Mouse (Mus musculus) hindbrain, embryonic 11.5 days (tissue): ENCODE data around the gene Gm26602. TPM values are rescaled to one million over a fixed set of nuclear protein-coding genes. Genes with fewer than 3 reads are reported as not detected.

ENCODE experiments used
- ATAC-seq: fragments of 200-750 bp; cut with Nextera tagmentation; 2 replicates; pipeline ENCODE4 v1.8.0; 2017; ENCODE audit warnings: mild to moderate bottlenecking, moderate TSS enrichment, moderate library complexity; ENCODE audit not compliant: low FRiP score
- DNase-seq: peaks from one replicate; pipeline ENCODE4 v3.0.0-alpha.2; 2015; ENCODE audit warnings: low spot score
- H3K27ac ChIP-seq: fragments of 300-500 bp; sonication (generic); 2 replicates; pipeline ENCODE4 v1.5.1; 2014; ENCODE audit warnings: mild to moderate bottlenecking, low read depth, low read length
- H3K27me3 ChIP-seq: fragments of 300-500 bp; sonication (generic); 2 replicates; pipeline ENCODE4 v1.6.1; 2014; ENCODE audit warnings: mild to moderate bottlenecking, low read length, moderate library complexity, mixed read lengths; ENCODE audit not compliant: control insufficient read depth, insufficient read depth
- H3K36me3 ChIP-seq: fragments of 300-500 bp; sonication (generic); 2 replicates; pipeline ENCODE4 v1.6.1; 2014; ENCODE audit warnings: mild to moderate bottlenecking, low read length, moderate library complexity, mixed read lengths; ENCODE audit not compliant: control insufficient read depth, insufficient read depth
- H3K4me1 ChIP-seq: fragments of 300-500 bp; sonication (generic); replicated peaks from 2 replicates; pipeline ENCODE4 v1.6.1; 2014; ENCODE audit warnings: low read length, mixed read lengths; ENCODE audit not compliant: control insufficient read depth, insufficient read depth
- H3K4me2 ChIP-seq: fragments of 300-500 bp; sonication (generic); replicated peaks from 2 replicates; pipeline ENCODE4 v1.6.1; 2014; ENCODE audit warnings: mild to moderate bottlenecking, low read depth, low read length
- H3K4me3 ChIP-seq: fragments of 300-500 bp; sonication (generic); 2 replicates; pipeline ENCODE4 v1.5.1; 2014; ENCODE audit warnings: low read depth, low read length
- H3K9ac ChIP-seq: fragments of 300-500 bp; sonication (generic); 2 replicates; pipeline ENCODE4 v1.6.1; 2014; ENCODE audit warnings: low read depth, low read length
- H3K9me3 ChIP-seq: fragments of 300-500 bp; sonication (generic); 2 replicates; pipeline ENCODE4 v1.6.1; 2016; ENCODE audit warnings: low read length; ENCODE audit not compliant: control insufficient read depth
- WGBS: fragments of 180-500 bp; shearing (Covaris S2); extraction: QIAGEN DNeasy Blood & Tissue Kit; methylation state at CpG from one replicate; pipeline ENCODE4 v1.1.7; 2014; 5-methylcytosine and 5-hydroxymethylcytosine counted together
- polyA plus RNA-seq: library from polyadenylated mRNA; unstranded; fragments of >200 nt; fragmentation: Nextera tagmentation; extraction: Ambion mirVana; gene quantifications from 2 replicates; pipeline ENCODE4 v1.2.1, GENCODE M21; 2014

Gm26602 gene
- polyA plus RNA-seq, 1 experiment from 2014 or later = 25.3 TPM

DNA sequence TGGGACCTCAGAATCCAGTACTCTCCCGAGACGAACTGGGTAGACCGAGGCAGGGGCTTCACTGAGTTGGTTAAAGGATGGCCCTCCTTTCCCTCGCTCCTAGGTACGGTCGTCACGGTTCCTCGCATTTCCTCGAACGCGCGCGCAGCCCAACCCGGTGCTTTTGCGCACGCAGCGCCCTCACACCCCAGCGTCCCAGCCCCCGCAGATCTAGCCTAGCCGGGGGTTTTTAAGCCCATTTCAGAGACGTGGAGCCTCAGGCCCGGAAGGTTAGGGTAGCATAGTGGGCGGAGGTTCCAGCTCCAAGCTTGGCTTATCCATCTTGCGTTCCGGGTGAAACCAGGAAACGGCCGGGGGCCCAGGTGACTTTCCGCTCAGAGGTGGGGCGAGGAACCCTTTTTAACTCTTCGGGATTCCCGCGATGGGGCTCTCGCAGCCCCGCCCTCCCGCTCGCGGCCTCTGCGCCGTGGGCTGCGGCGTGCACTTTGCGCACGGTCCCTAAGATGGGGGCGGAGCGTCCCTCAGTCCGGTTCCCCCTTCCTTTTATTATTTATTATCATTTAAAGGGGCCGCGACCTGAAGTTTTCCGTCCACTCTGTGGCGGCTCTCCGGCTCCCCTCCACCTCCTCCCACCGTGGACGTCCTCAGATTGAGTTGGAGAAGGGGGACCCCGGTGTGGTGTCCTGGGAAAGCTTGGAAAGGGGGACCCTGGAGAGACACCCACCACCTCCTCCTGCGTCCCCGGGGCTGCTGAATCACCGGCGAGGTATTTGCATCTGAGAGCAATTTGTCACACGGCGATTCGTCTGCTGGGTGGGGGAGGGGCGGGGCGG lies 16.1 kb downstream of the Gm26602 start, which contains the start of gene Arid3a:
Gene Arid3a, plus strand, starts transcription at position 553 of the 833 bp plus-strand sequence.
- Histone ChIP-seq H3K27me3 (peaks cover 26% of the 10 kb centered on the region), H3K36me3 (no peaks in the 10 kb centered on the region), H3K4me2 (peak within 1 kb of the TSS; percentile 94), H3K9me3 (no peaks in the 10 kb centered on the region), H3K4me1 (peaks cover 18% of the 10 kb centered on the region), H3K9ac (peak within 1 kb of the TSS; percentile 83), H3K27ac (peak within 1 kb of the TSS; percentile 89), H3K4me3 (peak within 1 kb of the TSS; percentile 82)
- whole genome bisulfite sequencing = under 1% methylated on average over 63 of the region's 63 CpGs
- ATAC-seq = peak; percentile 77
- DNase-seq = peak; percentile 95

DNA sequence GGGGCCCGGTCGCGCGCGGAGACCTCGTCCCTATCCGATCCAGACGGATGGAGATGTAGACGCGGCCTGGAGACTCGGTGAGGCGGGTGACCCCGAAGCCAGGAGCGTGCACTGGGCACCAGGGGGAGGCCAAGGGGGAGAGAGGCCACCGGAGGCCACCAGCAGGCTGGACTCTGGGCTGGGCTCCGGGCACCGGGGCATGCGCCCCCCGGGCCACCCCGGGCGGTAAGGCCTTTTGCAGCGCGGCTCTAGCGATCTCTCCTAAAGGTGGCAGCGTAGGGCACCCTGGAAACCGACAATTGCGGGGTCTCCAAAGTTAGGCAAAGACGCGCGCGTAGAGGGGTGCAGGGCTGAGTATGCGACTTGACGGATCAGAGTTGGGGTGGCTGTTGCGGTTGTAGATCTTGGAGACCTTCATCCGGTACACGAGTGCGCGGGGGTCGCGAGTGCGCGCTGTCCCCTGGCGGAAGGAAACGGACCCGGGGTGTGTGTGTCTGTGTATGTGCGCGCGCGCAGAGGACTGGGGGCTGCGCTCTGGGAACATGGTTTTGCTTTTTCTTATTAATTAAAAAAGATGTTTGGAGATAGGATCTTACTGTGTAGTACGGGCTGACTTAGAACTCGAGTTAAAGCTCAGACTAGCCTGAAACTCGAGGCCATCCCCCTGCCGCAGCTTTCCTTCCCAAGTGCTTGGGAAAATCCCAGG lies 16.8 kb downstream of the Gm26602 start:
- H3K27me3 ChIP-seq = peaks cover 18% of the 10 kb centered on the region
- peak overlapping the region; percentile 82 for H3K4me3 ChIP-seq
- no peaks in the 10 kb centered on the region for H3K36me3 ChIP-seq
- no peaks in the 10 kb centered on the region for H3K9me3 ChIP-seq
- DNase-seq (peak; percentile 77), ATAC-seq (peak; percentile 63)
- H3K9ac ChIP-seq = peak overlapping the region; percentile 83
- peak overlapping the region; percentile 94 for H3K4me2 ChIP-seq
- WGBS = under 1% methylated on average over 54 of the region's 54 CpGs
- peaks cover 22% of the 10 kb centered on the region for H3K4me1 ChIP-seq
- H3K27ac ChIP-seq = peak overlapping the region; percentile 89

DNA sequence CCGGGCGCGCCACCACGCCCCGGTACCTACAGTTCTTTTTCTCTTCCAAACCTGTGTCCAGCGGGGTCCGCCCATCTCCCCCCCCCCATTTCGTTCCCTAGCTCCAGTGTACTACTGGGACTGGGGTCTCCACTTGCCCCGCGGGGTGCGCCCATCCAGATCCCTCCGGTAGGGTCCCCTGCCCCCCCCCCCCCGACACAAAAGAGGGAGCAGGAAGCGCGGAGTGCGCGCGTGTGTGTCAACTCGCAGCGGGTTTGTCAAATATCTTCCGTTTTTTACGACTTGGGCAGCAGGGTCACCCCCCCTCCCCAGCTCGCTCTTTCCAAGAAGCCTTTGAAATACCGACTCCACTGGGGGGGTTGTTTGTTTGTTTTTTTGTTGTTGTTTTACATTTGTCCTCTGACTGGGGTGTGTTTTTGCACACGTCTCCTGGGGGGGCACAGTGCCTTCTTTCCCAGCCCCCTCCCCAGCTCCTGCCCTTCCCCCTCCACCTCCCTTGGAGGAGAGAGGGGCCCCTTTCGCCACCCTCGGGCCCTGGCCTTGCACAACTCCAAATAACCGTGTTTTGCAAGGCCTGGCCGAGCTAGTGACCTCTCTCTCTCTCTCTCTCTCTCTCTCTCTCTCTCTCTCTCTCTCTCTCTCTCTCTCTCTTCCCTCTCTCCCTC lies 17.5 kb downstream of the Gm26602 start:
- Histone ChIP-seq H3K9ac (peak overlapping the region; percentile 83), H3K4me2 (peak overlapping the region; percentile 94), H3K27me3 (peaks cover 12% of the 10 kb centered on the region), H3K4me3 (peak overlapping the region; percentile 82), H3K9me3 (no peaks in the 10 kb centered on the region), H3K27ac (peak overlapping the region; percentile 89), H3K4me1 (peaks cover 25% of the 10 kb centered on the region), H3K36me3 (peaks cover under 1% of the 10 kb centered on the region; the same call in 1 of the 2 replicates)
- ATAC-seq = no peak
- no peak for DNase-seq
- under 1% methylated on average over 21 of the region's 29 CpGs for WGBS

DNA sequence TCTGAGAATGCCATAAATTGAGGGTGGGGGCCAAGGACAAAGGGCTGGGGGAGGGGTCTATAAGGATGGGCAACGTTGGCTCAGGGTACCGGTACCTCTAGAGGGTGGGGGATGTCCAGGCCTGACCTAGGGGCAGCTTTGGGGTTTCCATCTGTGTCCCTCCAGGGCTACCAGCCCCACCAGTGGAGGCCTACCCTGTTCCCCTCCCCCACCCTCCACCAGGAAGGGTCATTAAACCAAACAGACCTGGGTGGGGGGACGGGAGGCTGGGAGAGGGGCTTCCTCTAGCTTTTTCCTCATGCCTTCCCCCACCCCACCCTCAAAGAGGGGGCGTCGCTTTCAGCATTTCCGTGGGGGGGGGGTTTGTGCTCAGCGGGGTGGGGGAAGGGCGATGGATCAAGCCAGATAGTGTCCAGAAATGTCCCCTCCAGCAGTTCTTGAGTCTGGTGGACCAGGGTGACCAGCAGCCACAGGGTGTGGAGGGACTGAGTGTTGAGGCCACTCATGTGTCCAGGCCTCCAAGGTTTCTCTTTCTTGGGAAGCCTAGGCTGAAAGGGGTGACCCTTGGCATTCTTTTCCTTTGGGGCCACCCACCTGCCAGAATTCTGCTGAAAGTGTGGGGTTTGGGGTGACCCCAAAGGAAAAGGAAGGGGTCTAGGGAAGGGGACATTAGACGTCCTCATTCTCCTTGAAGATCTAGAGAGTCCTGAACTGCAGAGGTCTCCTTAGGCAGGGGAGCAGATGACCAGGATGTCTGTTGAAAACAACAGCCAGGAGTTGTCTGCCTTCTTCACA lies 18.4 kb downstream of the Gm26602 start:
- DNase-seq (peak; percentile 48), ATAC-seq (no peak)
- Histone ChIP-seq H3K4me1 (peaks cover 27% of the 10 kb centered on the region), H3K4me3 (peak overlapping the region; percentile 82), H3K4me2 (peak overlapping the region; percentile 94), H3K27me3 (peaks cover 5% of the 10 kb centered on the region), H3K9ac (peak overlapping the region; percentile 83), H3K27ac (peak overlapping the region; percentile 89), H3K36me3 (peaks cover 4% of the 10 kb centered on the region; the same call in 1 of the 2 replicates), H3K9me3 (no peaks in the 10 kb centered on the region)
- WGBS = 20% methylated on average over 6 of the region's 9 CpGs

DNA sequence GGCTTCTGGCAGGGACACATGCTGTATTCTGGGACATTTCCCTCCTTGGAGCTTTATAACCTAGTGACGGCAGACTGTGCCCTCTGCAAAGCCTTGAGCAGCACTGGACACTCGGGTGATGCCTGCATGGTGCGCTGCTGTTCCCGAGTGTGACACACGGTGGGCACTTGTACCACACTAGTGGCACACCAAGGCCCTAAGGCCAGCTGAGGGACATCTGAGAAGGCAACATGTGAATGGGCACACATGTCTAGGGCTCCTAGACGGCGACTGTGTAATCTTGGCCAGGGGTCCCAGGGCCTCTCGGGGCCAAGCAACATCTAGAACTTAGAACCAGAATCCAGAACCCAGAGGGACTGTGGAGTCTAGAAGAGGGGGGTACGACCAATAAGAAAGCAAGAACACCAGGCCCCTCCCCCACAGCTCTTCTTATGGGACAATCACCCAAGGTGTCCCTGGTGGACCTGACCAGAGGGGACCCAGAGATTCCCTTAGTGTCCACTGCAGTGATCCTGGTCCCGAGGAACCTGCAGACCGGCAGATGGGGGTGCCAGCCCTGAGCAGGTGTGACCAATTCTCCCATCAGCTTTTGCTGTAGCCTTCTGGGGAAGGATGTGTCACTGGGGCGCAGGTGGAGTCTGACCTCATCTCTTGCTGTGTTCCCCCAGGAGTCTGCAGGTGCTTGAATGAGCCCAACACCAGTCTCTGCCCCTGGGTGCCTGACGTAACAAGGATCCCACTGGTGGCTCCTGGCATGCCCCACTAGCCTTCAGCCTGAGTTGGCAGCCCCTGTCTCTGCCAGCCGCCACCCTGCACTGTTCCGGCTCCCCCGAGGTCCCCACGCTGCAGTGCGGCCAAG lies 19.5 kb downstream of the Gm26602 start:
- Histone ChIP-seq H3K9me3 (no peaks in the 10 kb centered on the region), H3K4me2 (no peak overlapping the region; the same call in 1 of the 2 replicates), H3K4me1 (peaks cover 27% of the 10 kb centered on the region), H3K27ac (peak overlapping the region; percentile 42; the same call in 1 of the 2 replicates), H3K27me3 (peaks cover 3% of the 10 kb centered on the region), H3K9ac (0 out of 2 replicates have a peak overlapping the region, but pooled peaks have one; percentile 19), H3K36me3 (peaks cover 4% of the 10 kb centered on the region; the same call in 1 of the 2 replicates), H3K4me3 (no peak overlapping the region)
- DNase-seq (no peak), ATAC-seq (no peak)
- WGBS = 90% methylated on average over 18 of the region's 18 CpGs

DNA sequence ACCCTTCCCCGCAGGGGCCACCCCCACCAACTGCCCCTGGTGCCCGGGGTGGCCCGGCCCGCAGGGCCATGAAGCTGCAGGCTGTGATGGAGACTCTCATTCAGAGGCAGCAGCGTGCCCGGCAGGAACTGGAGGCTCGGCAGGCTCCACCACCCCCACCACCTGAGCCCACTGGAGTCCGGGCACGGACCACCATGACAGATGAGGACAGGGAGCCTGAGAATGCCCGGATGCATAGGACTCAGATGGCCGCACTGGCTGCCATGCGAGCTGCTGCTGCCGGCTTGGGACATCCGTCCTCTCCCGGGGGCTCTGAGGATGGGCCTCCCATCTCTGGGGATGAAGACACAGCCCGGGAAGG lies 20.1 kb downstream of the Gm26602 start:
- H3K36me3 ChIP-seq = peaks cover 4% of the 10 kb centered on the region; the same call in 1 of the 2 replicates
- H3K4me2 ChIP-seq = no peak overlapping the region; the same call in 1 of the 2 replicates
- 0 out of 2 replicates have a peak overlapping the region, but pooled peaks have one; percentile 19 for H3K9ac ChIP-seq
- ATAC-seq = no peak
- H3K27me3 ChIP-seq = peaks cover 3% of the 10 kb centered on the region
- DNase-seq = no peak
- H3K4me3 ChIP-seq = no peak overlapping the region
- peak overlapping the region; percentile 42; the same call in 1 of the 2 replicates for H3K27ac ChIP-seq
- no peaks in the 10 kb centered on the region for H3K9me3 ChIP-seq
- H3K4me1 ChIP-seq = peaks cover 27% of the 10 kb centered on the region
- WGBS = 86% methylated on average over 16 of the region's 16 CpGs

DNA sequence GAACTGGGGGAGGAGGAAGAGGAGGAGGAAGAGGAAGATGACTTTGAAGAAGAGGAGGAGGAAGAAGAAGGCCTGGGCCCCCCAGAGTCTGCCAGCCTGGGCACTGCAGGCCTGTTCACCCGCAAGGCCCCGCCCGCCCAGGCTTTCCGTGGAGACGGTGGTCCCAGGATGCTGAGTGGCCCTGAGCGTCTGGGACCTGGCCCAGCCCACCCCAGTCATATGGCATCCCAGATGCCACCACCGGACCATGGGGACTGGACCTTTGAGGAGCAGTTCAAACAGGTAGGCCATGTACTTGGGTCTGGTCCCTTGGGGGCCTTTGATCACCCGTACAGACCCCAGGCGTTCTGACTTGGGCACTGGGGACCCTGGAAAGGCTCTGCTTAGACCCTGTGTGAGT lies 21.1 kb downstream of the Gm26602 start:
- no peak for ATAC-seq
- Histone ChIP-seq H3K36me3 (peaks cover 4% of the 10 kb centered on the region; the same call in 1 of the 2 replicates), H3K27me3 (no peaks in the 10 kb centered on the region), H3K4me3 (no peak overlapping the region), H3K4me2 (no peak overlapping the region), H3K27ac (no peak overlapping the region), H3K9me3 (no peaks in the 10 kb centered on the region), H3K4me1 (peaks cover 21% of the 10 kb centered on the region), H3K9ac (no peak overlapping the region)
- 79% methylated on average over 9 of the region's 9 CpGs for WGBS
- DNase-seq = no peak
